Comparison of ENCODE assay signal across 11 mouse cellular contexts in genomic region chr2:122533378-122533777, GRCm38 (mm10). TPM values are rescaled to one million over a fixed set of nuclear protein-coding genes. Genes with fewer than 3 reads are reported as not detected.
DNase-seq lines count a peak whose midpoint lies in the region; ATAC-seq and TF ChIP-seq lines count a peak whose summit lies in the region.
"Had no signal": no experiment of that assay in that cellular context is flagged by ENCODE, and none has a peak within 500 bp of the region (broad histone marks: within the 10 kb centered on the region; RNA-seq: fewer than 3 reads in every experiment).

No protein-coding gene starts in this region.

- H3K4me1 ChIP-seq in MEL (ENCODE audit: control insufficient read depth in 1 of 2, insufficient read depth in 2 of 2, low read length in 2 of 2), result no peaks in the 10 kb centered on the region
- H3K4me1 ChIP-seq in hindbrain, embryonic 16.5 days (ENCODE audit: control insufficient read depth, insufficient read depth, low read depth, low read length), result no peaks in the 10 kb centered on the region; the same call in 1 of the 2 replicates

- no peak for TF ChIP-seq RAD21 in MEL (IDR thresholded peaks at IDR 0.05; ENCODE audit: low read depth, low read length)

- no peak overlapping the region for H3K4me3 ChIP-seq in MEL (ENCODE audit: control insufficient read depth in 1 of 2, insufficient read depth in 1 of 2, low read depth in 2 of 2, low read length in 2 of 2)
- H3K4me3 ChIP-seq in hindbrain, embryonic 16.5 days (ENCODE audit: low read length), result no peak overlapping the region

- H3K4me2 ChIP-seq in hindbrain, embryonic 16.5 days (ENCODE audit: low read length), result no peak overlapping the region

- no peaks in the 10 kb centered on the region for H3K9me3 ChIP-seq in MEL (replicated peaks; ENCODE audit: insufficient read depth, low read length)
- no peaks in the 10 kb centered on the region for H3K9me3 ChIP-seq in hindbrain, embryonic 16.5 days (ENCODE audit: control insufficient read depth, low read length)
- H3K9me3 ChIP-seq: G1E had no signal

- TF ChIP-seq CTCF in MEL (IDR thresholded peaks at IDR 0.05 in 2 of 3, conservative IDR thresholded peaks at IDR 0.05 in 1 of 3; ENCODE audit: control insufficient read depth in 1 of 3, insufficient read depth in 1 of 3, low read depth in 2 of 3, low read length in 3 of 3, poor library complexity in 1 of 3, severe bottlenecking in 1 of 3), result no peak

- TF ChIP-seq EP300 in MEL (IDR thresholded peaks at IDR 0.05; ENCODE audit: low read depth in 1 of 2, low read length in 2 of 2), result no peak

- 91% methylated on average over 2 of the region's 2 CpGs for WGBS in hindbrain, embryonic 16.5 days

- peak; percentile 73 for DNase-seq in heart, adult 11 months
- no peak for DNase-seq in heart, postnatal 36 days
- DNase-seq in MEL (ENCODE audit: low read depth, low spot score), result peak; percentile 3
- DNase-seq in layer of hippocampus, postnatal 36 days, result peak; percentile 36 to 52
- no peak for DNase-seq in urinary bladder, postnatal 4 days (ENCODE audit: low spot score in 2 of 2)
- DNase-seq: cerebellum, adult 18-20 months had no signal

- no peak overlapping the region for H3K9ac ChIP-seq in MEL (ENCODE audit: control insufficient read depth, low read depth, low read length, poor library complexity, severe bottlenecking)
- H3K9ac ChIP-seq in hindbrain, embryonic 16.5 days (ENCODE audit: low read depth, low read length), result no peak overlapping the region

- TF ChIP-seq POLR2A in MEL (IDR thresholded peaks at IDR 0.05; ENCODE audit: control insufficient read depth in 1 of 2, insufficient read depth in 1 of 2, low read depth in 1 of 2, low read length in 2 of 2, poor library complexity in 1 of 2), result no peak

- intact Hi-C loops in heart, postnatal 36 days (cut with DNase I), result no loop called here

- no peaks in the 10 kb centered on the region for H3K27me3 ChIP-seq in MEL (ENCODE audit: control insufficient read depth in 1 of 2, insufficient read depth in 2 of 2, low read length in 2 of 2)
- no peaks in the 10 kb centered on the region for H3K27me3 ChIP-seq in hindbrain, embryonic 16.5 days (replicated peaks; ENCODE audit: control insufficient read depth, insufficient read depth, low read length)

- no peaks in the 10 kb centered on the region for H3K36me3 ChIP-seq in MEL (ENCODE audit: control insufficient read depth in 1 of 2, insufficient read depth in 2 of 2, low read length in 2 of 2)
- H3K36me3 ChIP-seq in hindbrain, embryonic 16.5 days (ENCODE audit: control insufficient read depth, insufficient read depth, low read length), result no peaks in the 10 kb centered on the region
- H3K36me3 ChIP-seq: G1E had no signal

- no peak overlapping the region for H3K27ac ChIP-seq in MEL (ENCODE audit: control insufficient read depth, low read depth, low read length)
- no peak overlapping the region for H3K27ac ChIP-seq in hindbrain, embryonic 16.5 days (ENCODE audit: low read depth, low read length)
- H3K27ac ChIP-seq: kidney, postnatal 0 days had no signal

- H3K79me2 ChIP-seq in MEL (ENCODE audit: control insufficient read depth, insufficient read depth, low read length, poor library complexity), result no peaks in the 10 kb centered on the region

- ATAC-seq in frontal cortex, adult (ENCODE audit: low TSS enrichment), result peak; percentile 74
- no peak for ATAC-seq in hindbrain, embryonic 16.5 days
- no peak for ATAC-seq in erythroid progenitor cell, adult 5-6 weeks (replicated peaks; ENCODE audit: low FRiP score, poor library complexity, severe bottlenecking)

TF ChIP-seq in MEL, 35 proteins besides CTCF, POLR2A, EP300 and RAD21:
- no peak for TF ChIP-seq TCF12 (IDR thresholded peaks at IDR 0.05; ENCODE audit: low read depth, low read length)
- TF ChIP-seq USF2 (IDR thresholded peaks at IDR 0.05; ENCODE audit: borderline replicate concordance in 1 of 2, insufficient read depth in 1 of 2, low read depth in 1 of 2, low read length in 2 of 2), result no peak
- no peak for TF ChIP-seq SIN3A (IDR thresholded peaks at IDR 0.05; ENCODE audit: low read length)
- no peak for TF ChIP-seq KAT2A (conservative IDR thresholded peaks at IDR 0.05; ENCODE audit: low read depth, low read length)
- no peak for TF ChIP-seq MAZ (IDR thresholded peaks at IDR 0.05; ENCODE audit: low read depth, low read length)
- no peak for TF ChIP-seq ZMIZ1 (IDR thresholded peaks at IDR 0.05; ENCODE audit: low read depth, low read length)
- TF ChIP-seq MYC (IDR thresholded peaks at IDR 0.05; ENCODE audit: low read depth, low read length), result no peak
- TF ChIP-seq NRF1 (IDR thresholded peaks at IDR 0.05; ENCODE audit: insufficient read depth, low read depth, low read length, poor library complexity, severe bottlenecking), result no peak
- no peak for TF ChIP-seq ZKSCAN1 (IDR thresholded peaks at IDR 0.05; ENCODE audit: low read depth, low read length)
- TF ChIP-seq ZNF384 (IDR thresholded peaks at IDR 0.05; ENCODE audit: low read depth, low read length), result no peak
- TF ChIP-seq JUND (IDR thresholded peaks at IDR 0.05; ENCODE audit: low read depth, low read length), result no peak
- TF ChIP-seq ZC3H11A (IDR thresholded peaks at IDR 0.05; ENCODE audit: low read depth, low read length), result no peak
- TF ChIP-seq ETS1 (IDR thresholded peaks at IDR 0.05; ENCODE audit: low read depth, low read length), result no peak
TF ChIP-seq in MEL: peak in this region for 0.

RNA-seq across cellular contexts. Expression of gene Gm14085, which starts 48.6 kb away (rescaled TPM):
- total RNA-seq in heart, postnatal 36 days (2021), result under 1 TPM; 0.54 to 0.72 TPM
- total RNA-seq in MEL (2012; rRNA removed), result 0.12 and 0.33 TPM in 2 replicates
- under 1 TPM in 1 of 2 experiments, not detected in 1; 0.22 TPM for polyA plus RNA-seq in MEL (2012; ENCODE audit: insufficient read depth in 1 of 2, insufficient read length in 2 of 2, low read depth in 1 of 2, low replicate concordance in 2 of 2, missing spikeins in 1 of 2)
- total RNA-seq in layer of hippocampus, postnatal 36 days (2021), result not detected
- not detected in 2 replicates for polyA plus RNA-seq in hindbrain, embryonic 16.5 days (2015; fragmentation: Nextera tagmentation; extraction: Ambion mirVana)
- 1.3 and 3.2 TPM in 2 replicates for total RNA-seq in erythroid progenitor cell, adult 5-6 weeks (2015; ENCODE audit: low replicate concordance)
- total RNA-seq in erythroid progenitor cell, adult 5-6 weeks (2017; ENCODE audit: low replicate concordance), result 0.98 and 1.3 TPM in 2 replicates
- polyA plus RNA-seq: kidney, postnatal 0 days had no signal

Comparison
In these comparisons a context has a peak if more than half of its experiments do, and no peak if none do; other contexts are left out.
1. DNase-seq: peak in heart, adult 11 months (single experiment), MEL (single experiment) and layer of hippocampus, postnatal 36 days (2 of 2); none in heart, postnatal 36 days (0 of 2) and urinary bladder, postnatal 4 days (0 of 2).